Mouse (Mus musculus) kidney, embryonic 15.5 days (tissue): ENCODE results near the gene Trpm6. TPM values are rescaled to one million over a fixed set of nuclear protein-coding genes. Genes with fewer than 3 reads are reported as not detected.
A peak's percentile ranks its signal among the peaks of the same experiment; 100 is the strongest.

ENCODE experiments used
- ATAC-seq: fragments of 200-750 bp; cut with Nextera tagmentation; replicated peaks from 2 replicates; pipeline ENCODE4 v1.8.0; 2017; ENCODE audit warnings: moderate TSS enrichment; ENCODE audit not compliant: low FRiP score
- H3K27ac ChIP-seq: fragments of 300-500 bp; sonication (generic); 2 replicates; pipeline ENCODE4 v1.5.1; 2015; ENCODE audit warnings: mild to moderate bottlenecking, inconsistent platforms
- H3K27me3 ChIP-seq: fragments of 300-500 bp; sonication (generic); 2 replicates; pipeline ENCODE4 v1.6.1; 2015; ENCODE audit warnings: inconsistent platforms
- H3K36me3 ChIP-seq: fragments of 300-500 bp; sonication (generic); 2 replicates; pipeline ENCODE4 v1.6.1; 2015; ENCODE audit warnings: inconsistent platforms
- H3K4me1 ChIP-seq: fragments of 300-500 bp; sonication (generic); 2 replicates; pipeline ENCODE4 v1.6.1; 2015; ENCODE audit warnings: inconsistent platforms
- H3K4me2 ChIP-seq: fragments of 300-500 bp; sonication (generic); 2 replicates; pipeline ENCODE4 v1.6.1; 2015; ENCODE audit warnings: moderate library complexity, mild to moderate bottlenecking, inconsistent platforms
- H3K4me3 ChIP-seq: fragments of 300-500 bp; sonication (generic); replicated peaks from 2 replicates; pipeline ENCODE4 v1.5.1; 2015; ENCODE audit warnings: mild to moderate bottlenecking, inconsistent platforms
- H3K9ac ChIP-seq: fragments of 300-500 bp; sonication (generic); 2 replicates; pipeline ENCODE4 v1.6.1; 2015; ENCODE audit warnings: mild to moderate bottlenecking, inconsistent platforms
- H3K9me3 ChIP-seq: fragments of 300-500 bp; sonication (generic); replicated peaks from 2 replicates; pipeline ENCODE4 v1.6.1; 2016; ENCODE audit warnings: inconsistent platforms
- WGBS: fragments of 180-500 bp; shearing (Covaris S2); methylation state at CpG from one replicate; pipeline ENCODE4 v1.1.7; 2015; ENCODE audit warnings: mixed read lengths; 5-methylcytosine and 5-hydroxymethylcytosine counted together
- polyA plus RNA-seq: library from polyadenylated mRNA; unstranded; fragments of >200 nt; fragmentation: Nextera tagmentation; extraction: Ambion mirVana; gene quantifications from 2 replicates; pipeline ENCODE4 v1.2.1, GENCODE M21; 2015

Trpm6 gene
- polyA plus RNA-seq, 1 experiment from 2014 or later = 0.82 TPM

DNA sequence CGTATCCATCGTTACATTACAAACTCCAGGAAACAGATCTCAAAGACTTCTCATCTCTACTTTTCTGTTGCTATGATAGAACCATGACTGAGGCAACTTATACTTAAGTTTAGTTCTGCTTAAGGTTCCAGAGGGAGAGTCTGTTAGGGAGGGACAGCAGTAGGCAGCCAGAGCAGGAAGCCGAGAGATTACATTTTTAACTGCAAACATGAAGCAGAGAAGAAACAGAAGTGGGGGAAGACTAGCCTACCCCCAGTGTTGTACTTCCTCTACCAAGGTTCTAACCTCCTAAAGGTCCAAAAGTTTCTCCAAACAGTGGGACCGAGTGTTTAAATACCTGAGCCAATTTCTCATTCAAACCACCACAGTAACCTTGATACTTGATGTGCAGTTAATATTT, 13.9 kb upstream of the Trpm6 start:
- no peaks in the 10 kb centered on the region for H3K4me1 ChIP-seq
- no peaks in the 10 kb centered on the region for H3K36me3 ChIP-seq
- ATAC-seq = no peak
- no peak overlapping the region for H3K4me3 ChIP-seq
- no peak overlapping the region for H3K27ac ChIP-seq
- H3K9ac ChIP-seq = no peak overlapping the region
- 94% methylated on average over 4 of the region's 4 CpGs for WGBS
- no peaks in the 10 kb centered on the region for H3K27me3 ChIP-seq
- no peak overlapping the region for H3K4me2 ChIP-seq
- no peaks in the 10 kb centered on the region for H3K9me3 ChIP-seq

- H3K36me3 ChIP-seq = no peaks in the 10 kb centered on the region
- H3K9ac ChIP-seq = no peak overlapping the region
- H3K4me2 ChIP-seq = no peak overlapping the region
- H3K4me1 ChIP-seq = no peaks in the 10 kb centered on the region
- no peak overlapping the region for H3K27ac ChIP-seq
- no peaks in the 10 kb centered on the region for H3K27me3 ChIP-seq
- 82% methylated on average over 7 of the region's 7 CpGs for WGBS
- no peaks in the 10 kb centered on the region for H3K9me3 ChIP-seq
- H3K4me3 ChIP-seq = no peak overlapping the region
- ATAC-seq = no peak
Observed at GRCm38 (mm10) chr19:18739146-18739545, 10.6 kb upstream of the Trpm6 start.

DNA sequence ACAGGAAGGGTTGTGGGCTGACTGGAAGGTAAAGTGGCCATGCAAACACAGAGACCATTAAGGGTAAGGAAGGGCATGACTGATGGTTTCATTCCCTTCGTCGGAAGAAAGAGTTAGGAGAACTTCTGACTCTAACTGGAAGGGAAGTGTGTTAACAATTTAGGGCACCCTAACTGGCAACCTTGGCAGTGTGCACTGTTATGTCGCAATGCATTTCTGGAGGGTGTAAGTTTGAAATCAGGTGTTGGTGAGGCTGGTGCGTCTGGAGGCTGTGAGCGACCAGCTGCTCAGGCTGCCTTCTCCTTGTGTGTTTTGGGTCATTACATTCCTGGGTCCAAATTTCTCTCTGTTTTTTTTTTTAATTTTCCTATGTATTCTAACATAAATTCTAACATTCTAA, 5.8 kb upstream of the Trpm6 start:
- Histone ChIP-seq H3K36me3 (no peaks in the 10 kb centered on the region), H3K4me3 (no peak overlapping the region), H3K4me1 (no peaks in the 10 kb centered on the region), H3K27me3 (no peaks in the 10 kb centered on the region), H3K9me3 (no peaks in the 10 kb centered on the region), H3K27ac (no peak overlapping the region), H3K4me2 (no peak overlapping the region), H3K9ac (no peak overlapping the region)
- 79% methylated on average over 5 of the region's 5 CpGs for WGBS
- ATAC-seq = no peak

GRCm38 (mm10) chr19:18746576-18747340, 3.0 kb upstream of the Trpm6 start:
- no peaks in the 10 kb centered on the region for H3K36me3 ChIP-seq
- H3K9ac ChIP-seq = no peak overlapping the region
- no peak overlapping the region for H3K27ac ChIP-seq
- peaks cover 8% of the 10 kb centered on the region; the same call in 1 of the 2 replicates for H3K4me1 ChIP-seq
- H3K9me3 ChIP-seq = no peaks in the 10 kb centered on the region
- H3K4me2 ChIP-seq = no peak overlapping the region
- no peak for ATAC-seq
- H3K27me3 ChIP-seq = no peaks in the 10 kb centered on the region
- WGBS = 56% methylated on average over 5 of the region's 5 CpGs
- no peak overlapping the region for H3K4me3 ChIP-seq

- ATAC-seq = no peak
- no peak overlapping the region for H3K4me2 ChIP-seq
- no peaks in the 10 kb centered on the region for H3K9me3 ChIP-seq
- no peaks in the 10 kb centered on the region for H3K36me3 ChIP-seq
- H3K4me3 ChIP-seq = no peak overlapping the region
- no peak overlapping the region for H3K27ac ChIP-seq
- no peaks in the 10 kb centered on the region for H3K27me3 ChIP-seq
- WGBS = 88% methylated on average over 4 of the region's 4 CpGs
- H3K4me1 ChIP-seq = peaks cover 8% of the 10 kb centered on the region; the same call in 1 of the 2 replicates
- no peak overlapping the region for H3K9ac ChIP-seq
Observed at GRCm38 (mm10) chr19:18747379-18747778, 2.4 kb upstream of the Trpm6 start.

DNA sequence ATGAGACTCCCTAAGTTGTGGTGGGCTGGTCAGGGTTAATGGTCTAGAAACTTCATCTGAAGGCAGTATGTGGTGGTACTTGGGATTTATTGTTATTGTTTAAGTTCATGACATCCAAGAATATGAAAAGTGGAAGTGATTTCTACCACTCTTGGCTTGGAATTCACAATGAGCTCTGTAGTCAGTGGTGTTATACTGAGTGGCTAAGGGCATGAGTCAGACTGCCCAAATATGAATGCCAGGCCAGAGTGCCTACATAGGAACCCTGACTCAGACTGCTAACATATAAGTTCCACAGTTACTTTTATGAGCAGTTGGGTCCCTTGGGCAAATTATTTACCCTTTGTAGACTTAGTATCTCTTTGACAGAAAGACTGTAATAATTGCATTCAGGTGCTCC, 7.4 kb downstream of the Trpm6 start:
- no peak for ATAC-seq
- no peaks in the 10 kb centered on the region for H3K27me3 ChIP-seq
- H3K36me3 ChIP-seq = no peaks in the 10 kb centered on the region
- no peak overlapping the region for H3K4me3 ChIP-seq
- no peaks in the 10 kb centered on the region for H3K9me3 ChIP-seq
- H3K27ac ChIP-seq = no peak overlapping the region
- H3K4me2 ChIP-seq = no peak overlapping the region
- H3K4me1 ChIP-seq = peaks cover 9% of the 10 kb centered on the region; the same call in 1 of the 2 replicates
- H3K9ac ChIP-seq = no peak overlapping the region

GRCm38 (mm10) chr19:18757706-18758105, 7.9 kb downstream of the Trpm6 start:
- Histone ChIP-seq H3K36me3 (no peaks in the 10 kb centered on the region), H3K4me2 (no peak overlapping the region), H3K27me3 (no peaks in the 10 kb centered on the region), H3K9ac (no peak overlapping the region), H3K4me1 (peaks cover 9% of the 10 kb centered on the region; the same call in 1 of the 2 replicates), H3K4me3 (no peak overlapping the region), H3K27ac (no peak overlapping the region), H3K9me3 (no peaks in the 10 kb centered on the region)
- no peak for ATAC-seq
- WGBS = 74% methylated on average over 4 of the region's 4 CpGs

- Histone ChIP-seq H3K9ac (no peak overlapping the region), H3K9me3 (no peaks in the 10 kb centered on the region), H3K4me3 (no peak overlapping the region), H3K36me3 (no peaks in the 10 kb centered on the region), H3K4me1 (peaks cover 9% of the 10 kb centered on the region; the same call in 1 of the 2 replicates), H3K4me2 (0 out of 2 replicates have a peak overlapping the region, but pooled peaks have one; percentile 1), H3K27ac (0 out of 2 replicates have a peak overlapping the region, but pooled peaks have one; percentile 0), H3K27me3 (no peaks in the 10 kb centered on the region)
- WGBS = 28% methylated on average over 6 of the region's 6 CpGs
- ATAC-seq = peak; percentile 82
Observed at GRCm38 (mm10) chr19:18758269-18758668, 8.5 kb downstream of the Trpm6 start.

- H3K9ac ChIP-seq = no peak overlapping the region
- ATAC-seq = peak; percentile 97
- 0 out of 2 replicates have a peak overlapping the region, but pooled peaks have one; percentile 1 for H3K4me2 ChIP-seq
- peaks cover 9% of the 10 kb centered on the region; the same call in 1 of the 2 replicates for H3K4me1 ChIP-seq
- 0 out of 2 replicates have a peak overlapping the region, but pooled peaks have one; percentile 0 for H3K27ac ChIP-seq
- 22% methylated on average over 9 of the region's 9 CpGs for WGBS
- H3K9me3 ChIP-seq = no peaks in the 10 kb centered on the region
- H3K36me3 ChIP-seq = no peaks in the 10 kb centered on the region
- no peak overlapping the region for H3K4me3 ChIP-seq
- H3K27me3 ChIP-seq = no peaks in the 10 kb centered on the region
Observed at GRCm38 (mm10) chr19:18758916-18759315, 9.1 kb downstream of the Trpm6 start.

- no peak overlapping the region for H3K4me3 ChIP-seq
- no peaks in the 10 kb centered on the region for H3K27me3 ChIP-seq
- no peaks in the 10 kb centered on the region for H3K4me1 ChIP-seq
- H3K9ac ChIP-seq = no peak overlapping the region
- H3K9me3 ChIP-seq = no peaks in the 10 kb centered on the region
- no peak for ATAC-seq
- 78% methylated on average over 5 of the region's 5 CpGs for WGBS
- no peaks in the 10 kb centered on the region for H3K36me3 ChIP-seq
- no peak overlapping the region for H3K27ac ChIP-seq
- H3K4me2 ChIP-seq = no peak overlapping the region
Observed at GRCm38 (mm10) chr19:18766399-18766798, 16.6 kb downstream of the Trpm6 start.

DNA sequence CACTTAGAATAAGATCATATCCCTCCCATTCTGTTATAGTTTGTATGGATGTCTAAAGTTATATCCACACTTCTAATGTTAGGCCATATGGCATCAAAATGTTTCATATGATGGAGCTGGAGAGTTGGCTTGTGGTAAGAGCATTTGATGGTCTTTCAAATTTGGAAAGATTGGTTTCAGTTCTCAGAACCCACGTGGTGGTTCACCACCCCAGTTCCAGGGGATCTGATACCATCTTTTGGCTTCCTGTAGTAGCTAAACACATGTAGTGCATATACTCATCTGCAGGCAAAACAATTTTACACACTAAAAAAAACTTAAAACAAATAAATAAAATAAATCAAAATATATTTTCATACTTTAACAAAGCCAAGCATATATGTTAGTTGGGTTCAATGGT, 21.3 kb downstream of the Trpm6 start:
- H3K4me2 ChIP-seq = no peak overlapping the region
- no peak overlapping the region for H3K4me3 ChIP-seq
- no peaks in the 10 kb centered on the region for H3K9me3 ChIP-seq
- H3K27ac ChIP-seq = no peak overlapping the region
- no peaks in the 10 kb centered on the region for H3K27me3 ChIP-seq
- H3K9ac ChIP-seq = no peak overlapping the region
- no peak for ATAC-seq
- H3K36me3 ChIP-seq = no peaks in the 10 kb centered on the region
- H3K4me1 ChIP-seq = no peaks in the 10 kb centered on the region
- 79% methylated on average over 1 of the region's 1 CpGs for WGBS

DNA sequence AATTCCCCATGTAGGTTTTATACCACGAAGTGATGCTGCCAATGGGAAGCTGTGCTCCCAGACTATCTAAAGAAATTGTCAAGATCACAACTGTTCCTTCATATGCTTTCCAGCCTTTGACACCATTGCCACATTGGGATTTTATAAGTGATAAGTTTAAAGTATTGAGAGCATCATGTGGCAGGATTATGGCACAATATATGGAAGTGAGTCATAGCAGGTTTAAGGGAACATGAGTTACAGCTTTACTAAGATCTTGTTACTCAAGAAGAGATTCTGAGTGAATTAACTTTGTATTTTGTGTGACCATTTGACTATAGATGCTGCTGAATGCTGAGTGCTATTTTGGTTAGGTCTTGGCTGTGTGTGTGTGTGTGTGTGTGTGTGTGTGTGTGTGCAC, 21.8 kb downstream of the Trpm6 start:
- ATAC-seq = no peak
- H3K4me1 ChIP-seq = no peaks in the 10 kb centered on the region
- H3K4me3 ChIP-seq = no peak overlapping the region
- 84% methylated on average over 1 of the region's 1 CpGs for WGBS
- H3K9ac ChIP-seq = no peak overlapping the region
- H3K27ac ChIP-seq = no peak overlapping the region
- no peaks in the 10 kb centered on the region for H3K9me3 ChIP-seq
- H3K4me2 ChIP-seq = no peak overlapping the region
- no peaks in the 10 kb centered on the region for H3K27me3 ChIP-seq
- H3K36me3 ChIP-seq = no peaks in the 10 kb centered on the region
